Mouse (Mus musculus) forebrain, postnatal 0 days (tissue): Measurements from ENCODE around the gene G3bp1. TPM values are rescaled to one million over a fixed set of nuclear protein-coding genes. Genes with fewer than 3 reads are reported as not detected.

ENCODE experiments used
- ATAC-seq: fragments of 200-750 bp; cut with Nextera tagmentation; 2 replicates; pipeline ENCODE4 v1.8.0; 2017; ENCODE audit warnings: mild to moderate bottlenecking, moderate library complexity
- DNase-seq: peaks from one replicate; pipeline ENCODE4 v3.0.0-alpha.2; 2015
- H3K27ac ChIP-seq: fragments of 300-500 bp; sonication (generic); 2 replicates; pipeline ENCODE4 v1.5.1; 2014; ENCODE audit warnings: low read depth, mild to moderate bottlenecking, antibody characterized with exemption, low read length, moderate library complexity, mixed read lengths
- H3K27me3 ChIP-seq: fragments of 300-500 bp; sonication (generic); 2 replicates; pipeline ENCODE4 v1.6.1; 2014; ENCODE audit warnings: mild to moderate bottlenecking, low read length, mixed read lengths; ENCODE audit not compliant: insufficient read depth
- H3K36me3 ChIP-seq: fragments of 300-500 bp; sonication (generic); 2 replicates; pipeline ENCODE4 v1.6.1; 2014; ENCODE audit warnings: mild to moderate bottlenecking, moderate library complexity; ENCODE audit not compliant: insufficient read depth
- H3K4me1 ChIP-seq: fragments of 300-500 bp; sonication (generic); 2 replicates; pipeline ENCODE4 v1.6.1; 2014; ENCODE audit warnings: antibody characterized with exemption; ENCODE audit not compliant: insufficient read depth
- H3K4me2 ChIP-seq: fragments of 300-500 bp; sonication (generic); 2 replicates; pipeline ENCODE4 v1.6.1; 2014; ENCODE audit warnings: low read depth, mild to moderate bottlenecking, moderate library complexity
- H3K4me3 ChIP-seq: fragments of 300-500 bp; sonication (generic); 2 replicates; pipeline ENCODE4 v1.5.1; 2014; ENCODE audit warnings: low read depth, low read length, mixed read lengths
- H3K9ac ChIP-seq: fragments of 300-500 bp; sonication (generic); 2 replicates; pipeline ENCODE4 v1.6.1; 2014; ENCODE audit warnings: mild to moderate bottlenecking
- H3K9me3 ChIP-seq: fragments of 300-500 bp; sonication (generic); 2 replicates; pipeline ENCODE4 v1.6.1; 2016; ENCODE audit warnings: low read length
- CTCF ChIP-seq: sonication (generic); IDR thresholded peaks from 2 replicates; pipeline ENCODE4 v1.5.1; 2016; ENCODE audit warnings: antibody characterized with exemption, control low read depth, low read depth
- WGBS: fragments of 180-500 bp; shearing (Covaris S2); extraction: QIAGEN DNeasy Blood & Tissue Kit; methylation state at CpG from one replicate; pipeline ENCODE4 v1.1.7; 2014; 5-methylcytosine and 5-hydroxymethylcytosine counted together
- polyA plus RNA-seq: library from polyadenylated mRNA; unstranded; fragments of >200 nt; fragmentation: Nextera tagmentation; extraction: Ambion mirVana; gene quantifications from 2 replicates; pipeline ENCODE4 v1.2.1, GENCODE M21; 2015
- total RNA-seq: library from RNA; depleted of rRNA; stranded (reverse); fragments of >200 nt; gene quantifications from 2 replicates; pipeline ENCODE4 v1.2.3, GENCODE M21; 2014

G3bp1 gene
- total and polyA plus RNA-seq, 2 experiments from 2014 or later: 81.0 to 85.0 TPM

- H3K4me2 ChIP-seq: no peak overlapping the region
- peak; percentile 48 for DNase-seq
- H3K27me3 ChIP-seq: no peaks in the 10 kb centered on the region
- no peak overlapping the region for H3K27ac ChIP-seq
- ATAC-seq: 0 out of 2 replicates have a peak, but pooled peaks have one; percentile 12
- H3K9ac ChIP-seq: no peak overlapping the region
- no peaks in the 10 kb centered on the region for H3K4me1 ChIP-seq
- H3K36me3 ChIP-seq: no peaks in the 10 kb centered on the region
- TF ChIP-seq CTCF: peak; percentile 63
- no peak overlapping the region for H3K4me3 ChIP-seq
- 46% methylated on average over 5 of the region's 5 CpGs for WGBS
- no peaks in the 10 kb centered on the region for H3K9me3 ChIP-seq
Measured at GRCm38 (mm10) chr11:55511374-55511773, 41.9 kb downstream of the G3bp1 start.

GRCm38 (mm10) chr11:55517666-55518065 lies 48.2 kb downstream of the G3bp1 start:
- 71% methylated on average over 5 of the region's 5 CpGs for WGBS
- Histone ChIP-seq H3K4me1 (no peaks in the 10 kb centered on the region), H3K27ac (no peak overlapping the region), H3K4me2 (no peak overlapping the region), H3K27me3 (no peaks in the 10 kb centered on the region), H3K4me3 (no peak overlapping the region), H3K36me3 (no peaks in the 10 kb centered on the region), H3K9me3 (no peaks in the 10 kb centered on the region), H3K9ac (no peak overlapping the region)
- DNase-seq (no peak), ATAC-seq (no peak)
- no peak for TF ChIP-seq CTCF

GRCm38 (mm10) chr11:55518806-55519674 lies 49.6 kb downstream of the G3bp1 start:
- DNase-seq: peak; percentile 90
- H3K36me3 ChIP-seq: no peaks in the 10 kb centered on the region
- peak overlapping the region; percentile 24; the same call in 1 of the 2 replicates for H3K4me2 ChIP-seq
- no peaks in the 10 kb centered on the region for H3K4me1 ChIP-seq
- H3K4me3 ChIP-seq: no peak overlapping the region
- ATAC-seq: peak; percentile 91
- H3K27me3 ChIP-seq: no peaks in the 10 kb centered on the region
- no peak overlapping the region for H3K27ac ChIP-seq
- H3K9me3 ChIP-seq: no peaks in the 10 kb centered on the region
- TF ChIP-seq CTCF: peak; percentile 100
- no peak overlapping the region for H3K9ac ChIP-seq
- 6% methylated on average over 9 of the region's 9 CpGs for WGBS

- no peaks in the 10 kb centered on the region for H3K9me3 ChIP-seq
- H3K36me3 ChIP-seq: no peaks in the 10 kb centered on the region
- H3K27me3 ChIP-seq: no peaks in the 10 kb centered on the region
- DNase-seq: no peak
- no peak overlapping the region for H3K4me2 ChIP-seq
- 83% methylated on average over 7 of the region's 7 CpGs for WGBS
- no peak for ATAC-seq
- H3K4me3 ChIP-seq: no peak overlapping the region
- no peak for TF ChIP-seq CTCF
- no peak overlapping the region for H3K9ac ChIP-seq
- H3K27ac ChIP-seq: no peak overlapping the region
- H3K4me1 ChIP-seq: 0 out of 2 replicates have a peak, but pooled peaks cover 4% of the 10 kb centered on the region
Measured at GRCm38 (mm10) chr11:55530741-55531140, 61.3 kb downstream of the G3bp1 start.

- DNase-seq (peak; percentile 83), ATAC-seq (peak; percentile 76)
- Histone ChIP-seq H3K9me3 (no peaks in the 10 kb centered on the region), H3K4me2 (no peak overlapping the region), H3K36me3 (no peaks in the 10 kb centered on the region), H3K27me3 (no peaks in the 10 kb centered on the region), H3K9ac (no peak overlapping the region), H3K27ac (no peak overlapping the region), H3K4me1 (0 out of 2 replicates have a peak, but pooled peaks cover 4% of the 10 kb centered on the region), H3K4me3 (no peak overlapping the region)
- WGBS: 28% methylated on average over 5 of the region's 5 CpGs
- TF ChIP-seq CTCF: peak; percentile 12; the same call in 1 of the 2 replicates
Measured at GRCm38 (mm10) chr11:55533378-55533777, 63.9 kb downstream of the G3bp1 start.

GRCm38 (mm10) chr11:55534766-55535165 lies 65.3 kb downstream of the G3bp1 start:
- H3K9ac ChIP-seq: no peak overlapping the region
- DNase-seq (no peak), ATAC-seq (no peak)
- no peak overlapping the region for H3K4me2 ChIP-seq
- 45% methylated on average over 2 of the region's 2 CpGs for WGBS
- no peak overlapping the region for H3K4me3 ChIP-seq
- H3K4me1 ChIP-seq: 0 out of 2 replicates have a peak, but pooled peaks cover 4% of the 10 kb centered on the region
- no peaks in the 10 kb centered on the region for H3K27me3 ChIP-seq
- H3K27ac ChIP-seq: no peak overlapping the region
- no peaks in the 10 kb centered on the region for H3K36me3 ChIP-seq
- TF ChIP-seq CTCF: no peak
- no peaks in the 10 kb centered on the region for H3K9me3 ChIP-seq

GRCm38 (mm10) chr11:55542128-55542527 lies 72.6 kb downstream of the G3bp1 start:
- no peaks in the 10 kb centered on the region for H3K4me1 ChIP-seq
- no peaks in the 10 kb centered on the region for H3K27me3 ChIP-seq
- TF ChIP-seq CTCF: no peak
- ATAC-seq (no peak), DNase-seq (no peak)
- no peaks in the 10 kb centered on the region for H3K36me3 ChIP-seq
- 59% methylated on average over 7 of the region's 7 CpGs for WGBS
- H3K27ac ChIP-seq: no peak overlapping the region
- H3K4me3 ChIP-seq: no peak overlapping the region
- no peak overlapping the region for H3K9ac ChIP-seq
- no peaks in the 10 kb centered on the region for H3K9me3 ChIP-seq
- H3K4me2 ChIP-seq: no peak overlapping the region
